Mouse (Mus musculus) mature B cell (primary cell): ENCODE data around the gene Gdf11.

Source experiments
- in situ Hi-C: fragments of 300-500 bp; cut with MboI; formaldehyde crosslinking; loops from 2 replicates; pipeline ENCODE4 v1.14.3; 2019

Gdf11 gene

GRCm38 (mm10) chr10:128891296-128892094, at the start of gene Gdf11:
TSS of gene Gdf11 (minus strand) at chr10:128891718.
- in situ Hi-C loops = loop anchor here (10.0 kb wide), 1 partner anchor 127 kb away; no protein-coding TSS in a partner anchor

GRCm38 (mm10) chr10:128940475-128941061, 49.0 kb upstream of the Gdf11 start:
- in situ Hi-C loops = no loop called here

- in situ Hi-C loops = no loop called here
Observed at GRCm38 (mm10) chr10:128938974-128939373, 47.5 kb upstream of the Gdf11 start.

GRCm38 (mm10) chr10:128938457-128938856, 46.9 kb upstream of the Gdf11 start:
- in situ Hi-C loops = no loop called here

- in situ Hi-C loops = no loop called here
Observed at GRCm38 (mm10) chr10:128937756-128938390, 46.4 kb upstream of the Gdf11 start.

GRCm38 (mm10) chr10:128935826-128936440, 44.4 kb upstream of the Gdf11 start:
- in situ Hi-C loops = no loop called here

GRCm38 (mm10) chr10:128934997-128935787, 43.7 kb upstream of the Gdf11 start:
- in situ Hi-C loops = no loop called here

GRCm38 (mm10) chr10:128933976-128934721, 42.6 kb upstream of the Gdf11 start:
- in situ Hi-C loops = no loop called here

GRCm38 (mm10) chr10:128933574-128933973, 42.1 kb upstream of the Gdf11 start, which contains the start of gene Itga7:
TSS of gene Itga7 (plus strand) at chr10:128933818.
- in situ Hi-C loops = no loop called here

- in situ Hi-C loops = no loop called here
Observed at GRCm38 (mm10) chr10:128931441-128931840, 39.9 kb upstream of the Gdf11 start.

GRCm38 (mm10) chr10:128929638-128930378, 38.3 kb upstream of the Gdf11 start:
- in situ Hi-C loops = no loop called here

- in situ Hi-C loops = no loop called here
Observed at GRCm38 (mm10) chr10:128928356-128928755, 36.8 kb upstream of the Gdf11 start.

GRCm38 (mm10) chr10:128923935-128924334, 32.4 kb upstream of the Gdf11 start, which contains the start of gene Bloc1s1:
TSS of gene Bloc1s1 (minus strand) at chr10:128924035.
- in situ Hi-C loops = no loop called here

GRCm38 (mm10) chr10:128923013-128923691, 31.6 kb upstream of the Gdf11 start:
- in situ Hi-C loops = no loop called here

- in situ Hi-C loops = no loop called here
Observed at GRCm38 (mm10) chr10:128922822-128923012, 31.2 kb upstream of the Gdf11 start, which contains the start of gene Rdh5. TSS of gene Rdh5 (minus strand) at chr10:128922888.

GRCm38 (mm10) chr10:128921883-128922821, 30.6 kb upstream of the Gdf11 start:
- in situ Hi-C loops = no loop called here

- in situ Hi-C loops = no loop called here
Observed at GRCm38 (mm10) chr10:128921251-128921650, 29.7 kb upstream of the Gdf11 start.

GRCm38 (mm10) chr10:128920736-128921161, 29.2 kb upstream of the Gdf11 start:
- in situ Hi-C loops = no loop called here

- in situ Hi-C loops = no loop called here
Observed at GRCm38 (mm10) chr10:128919966-128920365, 28.4 kb upstream of the Gdf11 start.
